Mouse (Mus musculus): Measurements from ENCODE around the gene Acer3. TPM values are rescaled to one million over a fixed set of nuclear protein-coding genes. Genes with fewer than 3 reads are reported as not detected.

The Acer3 gene
- polyA plus RNA-seq, 1 experiment: 7.8 TPM

DNA sequence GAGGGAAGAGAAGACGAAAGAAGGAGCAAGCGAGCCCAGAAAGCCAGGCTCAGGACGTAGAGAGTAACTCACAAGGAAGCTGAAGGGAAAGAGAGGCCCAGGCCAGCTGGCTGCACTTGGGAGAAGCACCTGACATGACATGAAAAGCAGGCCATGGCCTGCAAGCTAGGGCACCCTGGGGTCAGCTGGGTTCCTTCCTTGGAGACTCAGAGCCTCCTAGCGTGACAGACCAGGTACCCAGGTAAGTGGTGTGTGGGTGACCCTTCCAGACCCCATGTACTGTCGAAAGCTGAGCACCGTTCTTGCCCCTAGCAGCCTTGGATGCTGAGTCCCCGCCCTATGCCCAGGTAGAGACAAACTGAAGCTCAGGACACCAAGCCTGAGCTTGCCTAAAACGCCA is 148.3 kb downstream of the Acer3 start:
- no peak overlapping the region for H3K4me3 ChIP-seq (ENCODE audit: insufficient read depth, low read depth, low read length)
- H3K4me1 ChIP-seq (ENCODE audit: control insufficient read depth, insufficient read depth, insufficient read length, low read length): no peaks in the 10 kb centered on the region; the same call in 1 of the 2 replicates
- H3K27ac ChIP-seq (replicated peaks; ENCODE audit: low read depth, low read length): no peak overlapping the region

DNA sequence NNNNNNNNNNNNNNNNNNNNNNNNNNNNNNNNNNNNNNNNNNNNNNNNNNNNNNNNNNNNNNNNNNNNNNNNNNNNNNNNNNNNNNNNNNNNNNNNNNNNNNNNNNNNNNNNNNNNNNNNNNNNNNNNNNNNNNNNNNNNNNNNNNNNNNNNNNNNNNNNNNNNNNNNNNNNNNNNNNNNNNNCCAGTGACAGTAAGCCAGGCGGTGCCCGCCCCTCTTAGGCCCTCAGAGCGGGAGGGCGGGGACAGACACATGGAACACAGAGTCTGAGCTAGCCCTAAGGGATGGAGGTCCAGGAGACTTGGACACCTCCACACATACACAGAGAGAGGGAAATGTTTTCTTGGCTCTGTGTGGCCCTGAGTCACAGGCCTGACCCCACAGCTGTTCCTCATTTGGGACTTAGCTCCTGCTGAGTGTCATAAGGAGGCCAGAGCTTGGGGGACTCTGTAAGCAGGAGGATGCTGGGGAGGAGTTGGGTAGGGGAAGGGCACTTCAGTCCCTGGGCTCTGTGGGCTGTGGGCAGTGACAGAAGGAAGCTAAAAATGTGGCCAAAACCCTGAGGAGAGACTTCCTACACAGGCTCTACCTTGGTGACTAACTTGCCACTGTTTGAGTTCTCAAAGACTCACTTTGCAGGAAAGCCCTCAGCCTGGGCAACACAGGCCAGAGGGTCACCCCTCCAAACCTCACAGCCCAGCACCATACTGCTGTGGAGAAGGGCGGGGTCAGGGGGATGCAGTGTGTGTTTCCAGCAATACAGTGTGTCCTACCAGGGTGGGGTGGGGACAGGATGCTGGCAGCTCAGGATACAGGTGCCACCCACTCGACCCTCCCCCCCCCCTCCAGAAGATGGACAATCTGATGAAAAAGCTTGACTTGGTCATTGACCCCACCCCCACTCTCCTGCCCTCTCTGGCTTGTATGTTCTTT is 149.6 kb downstream of the Acer3 start:
- Histone ChIP-seq H3K4me1 (ENCODE audit: control insufficient read depth, insufficient read depth, insufficient read length, low read length) (no peaks in the 10 kb centered on the region; the same call in 1 of the 2 replicates), H3K4me3 (ENCODE audit: insufficient read depth, low read depth, low read length) (no peak overlapping the region), H3K27ac (replicated peaks; ENCODE audit: low read depth, low read length) (peak overlapping the region; percentile 52)

DNA sequence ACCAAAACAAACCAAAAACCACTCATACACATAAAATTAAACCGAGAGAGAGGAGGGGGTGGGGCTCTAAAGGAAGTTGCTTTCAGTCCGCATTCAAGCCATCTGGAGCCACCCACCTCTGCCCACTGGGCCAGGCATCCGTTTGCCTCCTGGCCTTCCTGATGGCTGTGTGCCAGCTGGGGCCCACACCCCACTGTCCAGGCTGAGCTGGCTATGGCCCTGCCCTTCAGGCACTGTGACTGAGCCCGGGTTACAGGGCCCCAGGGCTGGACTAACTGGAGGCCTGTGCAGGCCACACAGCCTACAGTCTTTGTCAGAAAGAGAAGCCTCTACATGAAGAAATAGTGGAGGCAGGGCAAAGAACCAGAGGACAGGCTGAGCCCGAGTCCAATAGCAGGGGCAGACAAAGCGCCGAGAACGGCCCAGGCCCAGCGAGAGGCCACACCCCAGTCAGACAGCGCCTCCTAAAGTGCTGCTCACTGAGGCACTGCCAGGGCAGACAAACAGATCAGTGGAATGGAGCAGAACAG is 155.9 kb downstream of the Acer3 start:
- Histone ChIP-seq H3K4me3 (ENCODE audit: insufficient read depth, low read depth, low read length) (no peak overlapping the region), H3K27ac (replicated peaks; ENCODE audit: low read depth, low read length) (no peak overlapping the region), H3K4me1 (ENCODE audit: control insufficient read depth, insufficient read depth, insufficient read length, low read length) (peaks cover 3% of the 10 kb centered on the region)

DNA sequence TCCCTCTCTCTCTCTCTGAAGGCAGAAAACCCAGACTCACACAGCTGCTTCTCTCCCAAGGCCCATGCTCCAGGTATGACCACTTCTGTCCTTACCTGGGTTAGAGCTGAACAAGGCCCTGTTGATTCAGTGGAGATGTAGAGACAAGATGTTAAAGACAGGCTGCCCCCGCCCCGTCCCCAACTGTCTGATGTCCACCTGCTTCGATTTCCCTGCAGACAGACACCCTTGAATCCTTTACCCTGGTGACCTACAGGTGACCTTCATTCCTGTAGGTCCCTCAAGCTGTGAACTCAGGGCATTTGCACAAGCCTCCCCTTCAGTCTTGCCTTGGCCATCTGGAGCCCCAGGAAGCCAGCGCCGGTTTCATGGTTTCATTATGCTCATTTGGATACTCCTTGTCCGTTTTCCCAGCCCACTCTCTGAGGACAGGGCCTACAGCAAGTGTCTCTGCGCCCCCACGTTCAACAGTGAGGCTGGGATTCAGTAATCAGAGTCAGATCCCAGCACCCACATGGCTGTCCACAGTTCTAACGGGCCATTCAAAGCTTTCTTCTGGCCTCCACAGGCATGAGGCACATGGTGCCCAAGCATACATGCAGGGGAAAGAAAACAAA is 156.5 kb downstream of the Acer3 start:
- Histone ChIP-seq H3K4me1 (ENCODE audit: control insufficient read depth, insufficient read depth, insufficient read length, low read length) (peaks cover 3% of the 10 kb centered on the region), H3K4me3 (ENCODE audit: insufficient read depth, low read depth, low read length) (no peak overlapping the region), H3K27ac (replicated peaks; ENCODE audit: low read depth, low read length) (no peak overlapping the region)

DNA sequence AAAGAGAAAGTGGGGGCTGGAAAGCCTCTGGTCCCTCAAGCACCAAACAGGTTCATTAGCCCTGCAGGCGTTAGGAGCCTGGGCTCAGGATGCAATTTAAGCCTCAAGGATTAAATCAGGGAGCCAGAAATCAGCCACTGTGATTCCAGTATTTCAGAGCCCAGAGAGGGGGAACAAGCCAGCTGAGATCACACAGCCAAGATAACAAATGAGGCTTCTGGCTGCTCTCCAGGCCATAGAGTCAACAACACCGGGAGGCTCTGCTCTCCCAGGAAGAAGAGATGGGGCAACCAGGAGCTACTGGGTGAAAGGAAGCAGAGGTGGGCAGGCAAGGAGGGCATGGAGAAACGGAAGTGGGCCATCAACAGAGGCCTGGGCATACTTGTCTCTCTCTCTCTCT is 157.3 kb downstream of the Acer3 start:
- Histone ChIP-seq H3K4me1 (ENCODE audit: control insufficient read depth, insufficient read depth, insufficient read length, low read length) (peaks cover 3% of the 10 kb centered on the region), H3K27ac (replicated peaks; ENCODE audit: low read depth, low read length) (no peak overlapping the region)

DNA sequence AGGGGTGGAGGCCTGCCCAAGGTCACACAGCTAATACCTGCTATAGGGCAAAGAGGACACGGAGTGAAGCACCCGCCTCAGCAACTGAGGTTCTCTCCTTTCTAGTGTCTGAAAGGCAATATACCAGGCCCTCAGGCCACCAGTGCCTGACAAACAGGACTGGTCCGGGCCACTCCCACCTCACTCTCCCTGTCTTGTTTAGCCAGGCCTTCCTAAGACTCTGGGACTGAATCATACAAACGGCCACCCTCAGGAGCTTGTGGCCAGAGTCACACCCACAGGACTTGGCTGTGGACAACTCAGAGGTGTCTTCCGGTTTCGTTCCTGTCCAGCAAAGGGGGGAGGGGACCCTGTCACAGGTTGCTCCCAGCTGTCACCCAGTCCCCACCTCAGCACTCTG is 158.8 kb downstream of the Acer3 start:
- Histone ChIP-seq H3K27ac (replicated peaks; ENCODE audit: low read depth, low read length) (no peak overlapping the region), H3K4me1 (ENCODE audit: control insufficient read depth, insufficient read depth, insufficient read length, low read length) (peaks cover 3% of the 10 kb centered on the region), H3K4me3 (ENCODE audit: insufficient read depth, low read depth, low read length) (no peak overlapping the region)

More for the DNA sequence above, 157.3 kb downstream of the Acer3 start:
- H3K4me3 ChIP-seq (ENCODE audit: insufficient read depth, low read depth, low read length): no peak overlapping the region

- no peak overlapping the region for H3K27ac ChIP-seq (replicated peaks; ENCODE audit: low read depth, low read length)
- no peak overlapping the region for H3K4me3 ChIP-seq (ENCODE audit: insufficient read depth, low read depth, low read length)
- peaks cover 3% of the 10 kb centered on the region for H3K4me1 ChIP-seq (ENCODE audit: control insufficient read depth, insufficient read depth, insufficient read length, low read length)
Observed at GRCm38 (mm10) chr7:98160041-98160740, 160.8 kb downstream of the Acer3 start.

DNA sequence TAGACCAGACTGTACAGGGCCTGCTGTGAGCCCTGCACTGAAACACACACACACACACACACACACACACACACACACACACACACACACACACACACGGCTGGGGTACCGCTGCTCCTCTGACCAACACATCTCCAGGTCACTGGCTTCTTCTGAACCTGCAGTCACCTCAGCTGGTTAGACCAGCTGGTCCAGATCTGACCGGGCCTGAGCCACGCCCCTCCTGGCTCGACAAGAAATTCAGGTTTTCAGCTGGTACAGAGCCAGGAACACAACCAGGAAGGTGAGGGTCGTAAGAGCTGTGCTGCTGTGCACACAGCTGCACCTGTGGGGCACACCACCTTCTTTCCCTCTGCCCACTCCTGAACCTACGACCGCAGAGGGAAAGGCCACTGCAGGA is 162.5 kb downstream of the Acer3 start:
- Histone ChIP-seq H3K4me3 (ENCODE audit: insufficient read depth, low read depth, low read length) (no peak overlapping the region), H3K27ac (replicated peaks; ENCODE audit: low read depth, low read length) (no peak overlapping the region), H3K4me1 (ENCODE audit: control insufficient read depth, insufficient read depth, insufficient read length, low read length) (no peaks in the 10 kb centered on the region)

DNA sequence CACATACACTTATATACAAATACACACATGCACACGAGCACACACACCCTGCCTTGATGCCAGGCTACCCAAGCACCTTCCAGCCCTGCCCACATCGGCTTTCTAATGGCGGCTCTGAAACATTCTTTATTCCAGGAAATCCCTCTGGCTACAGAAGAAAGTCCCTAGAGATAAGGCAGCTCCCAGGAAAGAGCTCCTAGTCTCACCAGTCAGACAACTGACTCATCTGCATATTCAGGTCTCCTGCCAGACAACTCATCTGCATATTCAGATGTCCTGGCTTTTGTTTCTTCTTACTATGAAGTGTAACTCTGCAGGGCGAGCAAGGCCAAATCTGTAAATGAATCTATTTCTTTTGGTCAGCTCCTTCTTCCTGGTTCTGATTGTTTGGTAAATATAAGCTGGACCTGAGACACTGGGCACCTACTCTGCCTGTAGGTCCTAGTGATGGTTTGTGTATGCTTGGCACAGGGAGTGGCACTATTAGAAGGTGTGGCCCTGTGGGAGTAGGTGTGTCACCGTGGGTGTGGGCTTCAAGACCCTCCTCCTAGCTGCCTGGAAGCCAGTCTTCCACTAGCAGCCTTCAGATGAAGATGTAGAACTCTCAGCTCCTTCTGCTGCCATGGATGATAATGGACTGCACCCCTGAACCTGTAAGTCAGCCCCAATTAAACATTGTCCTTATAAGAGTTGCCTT is 163.2 kb downstream of the Acer3 start:
- peaks cover under 1% of the 10 kb centered on the region; the same call in 1 of the 2 replicates for H3K4me1 ChIP-seq (ENCODE audit: control insufficient read depth, insufficient read depth, insufficient read length, low read length)
- no peak overlapping the region for H3K27ac ChIP-seq (replicated peaks; ENCODE audit: low read depth, low read length)
- no peak overlapping the region for H3K4me3 ChIP-seq (ENCODE audit: insufficient read depth, low read depth, low read length)

Other genes starting within 250 kb of the Acer3 start
- gene Myo7a, start 201.7 kb downstream of the Acer3 start, polyA plus RNA-seq (2012; ENCODE audit: insufficient read depth, insufficient read length, missing spikeins): 3.3 and 4.5 TPM in 2 replicates
- gene Omp, start 175.7 kb downstream of the Acer3 start, polyA plus RNA-seq (2012; ENCODE audit: insufficient read depth, insufficient read length, missing spikeins): not detected in 2 replicates
- 1.5 and 1.8 TPM in 2 replicates for gene Capn5, start 142.9 kb downstream of the Acer3 start, polyA plus RNA-seq (2012; ENCODE audit: insufficient read depth, insufficient read length, missing spikeins)
- gene B3gnt6, start 121.7 kb downstream of the Acer3 start, polyA plus RNA-seq (2012; ENCODE audit: insufficient read depth, insufficient read length, missing spikeins): not detected in 2 replicates
- 25.7 and 31.5 TPM in 2 replicates for gene Tsku, start 40.1 kb upstream of the Acer3 start, polyA plus RNA-seq (2012; ENCODE audit: insufficient read depth, insufficient read length, missing spikeins)
- gene Gucy2d, start 119.2 kb upstream of the Acer3 start, polyA plus RNA-seq (2012; ENCODE audit: insufficient read depth, insufficient read length, missing spikeins): not detected in 2 replicates
- gene Lrrc32, start 168.1 kb upstream of the Acer3 start, polyA plus RNA-seq (2012; ENCODE audit: insufficient read depth, insufficient read length, missing spikeins): 4.5 and 5.1 TPM in 2 replicates